Mouse (Mus musculus): Measurements from ENCODE around the gene Gas1. TPM values are rescaled to one million over a fixed set of nuclear protein-coding genes. Genes with fewer than 3 reads are reported as not detected.

Gas1 gene
- polyA plus RNA-seq, 1 experiment from 2014 or later, result 35.4 TPM

- no peak for ATAC-seq (ENCODE audit: insufficient read depth, low FRiP score)
- 94% methylated on average over 2 of the region's 2 CpGs for WGBS
- H3K4me2 ChIP-seq (ENCODE audit: low read depth, low read length), result no peak overlapping the region
- peaks cover 4% of the 10 kb centered on the region; the same call in 1 of the 2 replicates for H3K4me1 ChIP-seq (ENCODE audit: control insufficient read depth, insufficient read depth, low read length)
- H3K4me3 ChIP-seq (replicated peaks; ENCODE audit: low read length), result no peak overlapping the region
- H3K27me3 ChIP-seq (ENCODE audit: control insufficient read depth, insufficient read depth, low read length), result peaks cover 14% of the 10 kb centered on the region
- no peak overlapping the region for H3K27ac ChIP-seq (ENCODE audit: low read length)
- no peaks in the 10 kb centered on the region for H3K36me3 ChIP-seq (ENCODE audit: control insufficient read depth, insufficient read depth, low read length)
- H3K9me3 ChIP-seq (replicated peaks; ENCODE audit: control insufficient read depth, low read length), result no peaks in the 10 kb centered on the region
- no peak overlapping the region for H3K9ac ChIP-seq (ENCODE audit: low read length)
These were observed 8.1 kb downstream of the Gas1 start for GRCm38 (mm10) chr13:60169026-60169425.

- no peak for ATAC-seq (ENCODE audit: insufficient read depth, low FRiP score)
- no peaks in the 10 kb centered on the region for H3K4me1 ChIP-seq (ENCODE audit: control insufficient read depth, insufficient read depth, low read length)
- H3K9ac ChIP-seq (ENCODE audit: low read length), result no peak overlapping the region
- 37% methylated on average over 19 of the region's 19 CpGs for WGBS
- no peak overlapping the region for H3K4me3 ChIP-seq (replicated peaks; ENCODE audit: low read length)
- no peak overlapping the region for H3K27ac ChIP-seq (ENCODE audit: low read length)
- H3K36me3 ChIP-seq (ENCODE audit: control insufficient read depth, insufficient read depth, low read length), result no peaks in the 10 kb centered on the region
- no peak overlapping the region for H3K4me2 ChIP-seq (ENCODE audit: low read depth, low read length)
- peaks cover 15% of the 10 kb centered on the region; the same call in 1 of the 2 replicates for H3K9me3 ChIP-seq (replicated peaks; ENCODE audit: control insufficient read depth, low read length)
- H3K27me3 ChIP-seq (ENCODE audit: control insufficient read depth, insufficient read depth, low read length), result no peaks in the 10 kb centered on the region; the same call in 1 of the 2 replicates
These were observed 20.7 kb downstream of the Gas1 start for GRCm38 (mm10) chr13:60156294-60157126.

- H3K4me1 ChIP-seq (ENCODE audit: control insufficient read depth, insufficient read depth, low read length), result no peaks in the 10 kb centered on the region
- no peak overlapping the region for H3K4me2 ChIP-seq (ENCODE audit: low read depth, low read length)
- H3K27me3 ChIP-seq (ENCODE audit: control insufficient read depth, insufficient read depth, low read length), result no peaks in the 10 kb centered on the region; the same call in 1 of the 2 replicates
- no peak overlapping the region for H3K4me3 ChIP-seq (replicated peaks; ENCODE audit: low read length)
- no peak overlapping the region for H3K27ac ChIP-seq (ENCODE audit: low read length)
- peaks cover 16% of the 10 kb centered on the region; the same call in 1 of the 2 replicates for H3K9me3 ChIP-seq (replicated peaks; ENCODE audit: control insufficient read depth, low read length)
- no peak overlapping the region for H3K9ac ChIP-seq (ENCODE audit: low read length)
- no peak for ATAC-seq (ENCODE audit: insufficient read depth, low FRiP score)
- H3K36me3 ChIP-seq (ENCODE audit: control insufficient read depth, insufficient read depth, low read length), result no peaks in the 10 kb centered on the region
- WGBS, result 87% methylated on average over 3 of the region's 3 CpGs
These were observed 23.0 kb downstream of the Gas1 start for GRCm38 (mm10) chr13:60154170-60154569.

GRCm38 (mm10) chr13:60148235-60148634 lies 28.9 kb downstream of the Gas1 start:
- ATAC-seq (ENCODE audit: insufficient read depth, low FRiP score), result no peak
- Histone ChIP-seq H3K4me3 (replicated peaks; ENCODE audit: low read length) (no peak overlapping the region), H3K27me3 (ENCODE audit: control insufficient read depth, insufficient read depth, low read length) (no peaks in the 10 kb centered on the region), H3K36me3 (ENCODE audit: control insufficient read depth, insufficient read depth, low read length) (no peaks in the 10 kb centered on the region), H3K9me3 (replicated peaks; ENCODE audit: control insufficient read depth, low read length) (peaks cover 7% of the 10 kb centered on the region; the same call in 1 of the 2 replicates), H3K27ac (ENCODE audit: low read length) (no peak overlapping the region), H3K4me1 (ENCODE audit: control insufficient read depth, insufficient read depth, low read length) (peaks cover 5% of the 10 kb centered on the region; the same call in 1 of the 2 replicates), H3K9ac (ENCODE audit: low read length) (no peak overlapping the region), H3K4me2 (ENCODE audit: low read depth, low read length) (no peak overlapping the region)
- 67% methylated on average over 3 of the region's 3 CpGs for WGBS

GRCm38 (mm10) chr13:60147857-60148181 lies 29.3 kb downstream of the Gas1 start:
- Histone ChIP-seq H3K27ac (ENCODE audit: low read length) (no peak overlapping the region), H3K4me3 (replicated peaks; ENCODE audit: low read length) (no peak overlapping the region), H3K4me1 (ENCODE audit: control insufficient read depth, insufficient read depth, low read length) (peaks cover 5% of the 10 kb centered on the region; the same call in 1 of the 2 replicates), H3K9ac (ENCODE audit: low read length) (no peak overlapping the region), H3K4me2 (ENCODE audit: low read depth, low read length) (peak overlapping the region; percentile 52; the same call in 1 of the 2 replicates), H3K9me3 (replicated peaks; ENCODE audit: control insufficient read depth, low read length) (0 out of 2 replicates have a peak, but pooled peaks cover 4% of the 10 kb centered on the region), H3K36me3 (ENCODE audit: control insufficient read depth, insufficient read depth, low read length) (no peaks in the 10 kb centered on the region), H3K27me3 (ENCODE audit: control insufficient read depth, insufficient read depth, low read length) (no peaks in the 10 kb centered on the region)
- ATAC-seq (ENCODE audit: insufficient read depth, low FRiP score), result no peak
- WGBS, result 79% methylated on average over 2 of the region's 2 CpGs

- WGBS, result 10% methylated on average over 21 of the region's 21 CpGs
- H3K27ac ChIP-seq (ENCODE audit: low read length), result no peak overlapping the region
- H3K9ac ChIP-seq (ENCODE audit: low read length), result peak overlapping the region; percentile 56
- ATAC-seq (ENCODE audit: insufficient read depth, low FRiP score), result no peak; the same call in 1 of the 2 replicates
- H3K4me2 ChIP-seq (ENCODE audit: low read depth, low read length), result peak overlapping the region; percentile 52
- H3K4me1 ChIP-seq (ENCODE audit: control insufficient read depth, insufficient read depth, low read length), result peaks cover 5% of the 10 kb centered on the region; the same call in 1 of the 2 replicates
- H3K27me3 ChIP-seq (ENCODE audit: control insufficient read depth, insufficient read depth, low read length), result no peaks in the 10 kb centered on the region
- H3K4me3 ChIP-seq (replicated peaks; ENCODE audit: low read length), result peak overlapping the region; percentile 27
- 0 out of 2 replicates have a peak, but pooled peaks cover 4% of the 10 kb centered on the region for H3K9me3 ChIP-seq (replicated peaks; ENCODE audit: control insufficient read depth, low read length)
- no peaks in the 10 kb centered on the region for H3K36me3 ChIP-seq (ENCODE audit: control insufficient read depth, insufficient read depth, low read length)
These were observed 29.9 kb downstream of the Gas1 start for GRCm38 (mm10) chr13:60146994-60147856.

GRCm38 (mm10) chr13:60146231-60146630 lies 30.9 kb downstream of the Gas1 start:
- H3K4me1 ChIP-seq (ENCODE audit: control insufficient read depth, insufficient read depth, low read length), result peaks cover 5% of the 10 kb centered on the region; the same call in 1 of the 2 replicates
- H3K27ac ChIP-seq (ENCODE audit: low read length), result no peak overlapping the region
- no peaks in the 10 kb centered on the region for H3K36me3 ChIP-seq (ENCODE audit: control insufficient read depth, insufficient read depth, low read length)
- H3K9me3 ChIP-seq (replicated peaks; ENCODE audit: control insufficient read depth, low read length), result no peaks in the 10 kb centered on the region
- 65% methylated on average over 3 of the region's 3 CpGs for WGBS
- no peak overlapping the region for H3K4me2 ChIP-seq (ENCODE audit: low read depth, low read length)
- H3K27me3 ChIP-seq (ENCODE audit: control insufficient read depth, insufficient read depth, low read length), result no peaks in the 10 kb centered on the region
- H3K9ac ChIP-seq (ENCODE audit: low read length), result no peak overlapping the region
- ATAC-seq (ENCODE audit: insufficient read depth, low FRiP score), result no peak
- H3K4me3 ChIP-seq (replicated peaks; ENCODE audit: low read length), result no peak overlapping the region

GRCm38 (mm10) chr13:60136962-60137361 lies 40.2 kb downstream of the Gas1 start:
- H3K9me3 ChIP-seq (replicated peaks; ENCODE audit: control insufficient read depth, low read length), result no peaks in the 10 kb centered on the region
- WGBS, result 90% methylated on average over 4 of the region's 4 CpGs

GRCm38 (mm10) chr13:60134439-60134799 lies 42.7 kb downstream of the Gas1 start:
- 90% methylated on average over 5 of the region's 5 CpGs for WGBS
- ATAC-seq (ENCODE audit: insufficient read depth, low FRiP score), result no peak
- no peaks in the 10 kb centered on the region; the same call in 1 of the 2 replicates for H3K27me3 ChIP-seq (ENCODE audit: control insufficient read depth, insufficient read depth, low read length)

More at GRCm38 (mm10) chr13:60136962-60137361, 40.2 kb downstream of the Gas1 start:
- H3K4me2 ChIP-seq (ENCODE audit: low read depth, low read length), result no peak overlapping the region
- no peak overlapping the region for H3K9ac ChIP-seq (ENCODE audit: low read length)
- no peak overlapping the region for H3K4me3 ChIP-seq (replicated peaks; ENCODE audit: low read length)
- no peaks in the 10 kb centered on the region for H3K36me3 ChIP-seq (ENCODE audit: control insufficient read depth, insufficient read depth, low read length)
- H3K27ac ChIP-seq (ENCODE audit: low read length), result no peak overlapping the region
- H3K4me1 ChIP-seq (ENCODE audit: control insufficient read depth, insufficient read depth, low read length), result no peaks in the 10 kb centered on the region
- ATAC-seq (ENCODE audit: insufficient read depth, low FRiP score), result no peak
- no peaks in the 10 kb centered on the region; the same call in 1 of the 2 replicates for H3K27me3 ChIP-seq (ENCODE audit: control insufficient read depth, insufficient read depth, low read length)

More at GRCm38 (mm10) chr13:60134439-60134799, 42.7 kb downstream of the Gas1 start:
- no peaks in the 10 kb centered on the region for H3K36me3 ChIP-seq (ENCODE audit: control insufficient read depth, insufficient read depth, low read length)
- H3K4me3 ChIP-seq (replicated peaks; ENCODE audit: low read length), result no peak overlapping the region
- H3K9me3 ChIP-seq (replicated peaks; ENCODE audit: control insufficient read depth, low read length), result no peaks in the 10 kb centered on the region
- H3K4me2 ChIP-seq (ENCODE audit: low read depth, low read length), result no peak overlapping the region
- no peak overlapping the region for H3K9ac ChIP-seq (ENCODE audit: low read length)
- no peak overlapping the region for H3K27ac ChIP-seq (ENCODE audit: low read length)
- H3K4me1 ChIP-seq (ENCODE audit: control insufficient read depth, insufficient read depth, low read length), result no peaks in the 10 kb centered on the region
